ENCODE assay signal across 8 mouse cellular contexts in the genomic region with DNA sequence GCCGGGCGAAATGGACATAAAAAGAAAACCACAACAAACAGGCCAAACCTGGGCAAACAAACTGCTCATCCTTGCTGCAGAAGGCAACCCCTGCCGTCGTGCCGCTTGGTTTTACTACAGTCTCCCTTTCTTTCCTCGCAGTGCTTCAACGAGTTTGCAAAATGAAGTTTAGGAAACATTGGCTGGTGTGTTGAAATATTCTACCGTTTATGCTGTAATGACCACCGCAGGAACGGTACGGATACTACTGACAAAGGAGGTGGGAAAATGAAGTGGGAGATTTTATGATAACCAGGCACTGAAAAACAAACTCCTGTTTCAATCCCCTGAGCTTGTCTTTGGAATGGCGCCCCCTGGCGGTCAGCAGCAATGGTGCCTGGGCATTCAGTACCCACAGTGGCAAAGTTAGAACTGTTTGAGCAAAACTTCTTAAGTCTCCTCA. TPM values are rescaled to one million over a fixed set of nuclear protein-coding genes. Genes with fewer than 3 reads are reported as not detected.
DNase-seq lines count a peak whose midpoint lies in the region; ATAC-seq lines count a peak whose summit lies in the region.

Gene Irak3, minus strand, starts transcription at position 170 of the 442 bp plus-strand sequence.

- peak; percentile 50 for DNase-seq in adipocyte (ENCODE audit: low spot score)
- DNase-seq in gastrocnemius, postnatal 10 days = peak; percentile 92
- DNase-seq in induced T-regulatory cell, adult 2 months (ENCODE audit: low read depth) = peak; percentile 90
- DNase-seq in left cerebral cortex, postnatal 25 days (ENCODE audit: low spot score in 2 of 2) = peak; percentile 71 to 73
- DNase-seq in mesoderm, embryonic 11.5 days (ENCODE audit: low read depth, low spot score) = peak; percentile 87
- peak; percentile 66 for DNase-seq in right cerebral cortex, postnatal 25 days
- DNase-seq in urinary bladder, postnatal 4 days (ENCODE audit: low spot score in 2 of 2) = peak; percentile 64 to 88

- peak; percentile 68 for ATAC-seq in common myeloid progenitor, adult 5-6 weeks (replicated peaks; ENCODE audit: low read depth, poor library complexity, severe bottlenecking)

- intact Hi-C loops in left cerebral cortex, postnatal 25 days (cut with DNase I) = loop anchor here (5.0 kb wide), 2 partner anchors 400 to 555 kb away; no protein-coding TSS in a partner anchor

RNA-seq across cellular contexts. Expression of gene Irak3, which starts in this region (rescaled TPM):
- total RNA-seq in common myeloid progenitor, adult 5-6 weeks (2017) = 11.9 and 16.8 TPM in 2 replicates
- 1 to 10 TPM; 3.4 TPM for total RNA-seq in gastrocnemius, postnatal 10 days (2021)
- under 1 TPM; 0.41 to 0.44 TPM for total RNA-seq in left cerebral cortex, postnatal 25 days (2021)

Comparison
In these comparisons a context has a peak if more than half of its experiments do, and no peak if none do; other contexts are left out.
1. Peak in every context shown above with its lines: DNase-seq and ATAC-seq.
2. Peak in DNase-seq in left cerebral cortex, postnatal 25 days; RNA of the gene not detected or under 1 TPM.